In the genomic region with DNA sequence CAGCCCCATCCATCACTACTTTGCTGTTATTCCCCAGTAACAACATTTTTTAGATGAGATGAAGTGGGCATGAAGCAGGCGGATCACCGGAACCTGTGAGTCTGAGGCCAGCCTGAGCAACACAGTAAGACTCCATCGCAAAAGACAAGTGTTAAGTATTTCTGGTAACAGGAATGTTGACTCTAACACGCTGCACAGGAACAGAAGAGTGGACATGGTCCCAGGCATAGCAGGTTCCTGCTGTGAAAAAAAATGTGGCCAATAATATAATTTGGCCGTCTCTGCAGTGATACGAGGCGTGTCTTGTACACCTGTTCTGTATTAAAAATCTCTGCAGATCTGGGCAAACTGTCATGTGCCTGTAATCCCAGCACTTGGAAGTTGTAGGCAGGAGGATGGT, we compare ENCODE assay signal across 25 mouse cellular contexts. TPM values are rescaled to one million over a fixed set of nuclear protein-coding genes. Genes with fewer than 3 reads are reported as not detected.
DNase-seq lines count a peak whose midpoint lies in the region; ATAC-seq and TF ChIP-seq lines count a peak whose summit lies in the region.
"Had no signal": no experiment of that assay in that cellular context is flagged by ENCODE, and none has a peak within 500 bp of the region (broad histone marks: within the 10 kb centered on the region; RNA-seq: fewer than 3 reads in every experiment).

No protein-coding gene starts in this region.

- no peak for TF ChIP-seq EP300 in stomach, postnatal 0 days (optimal IDR thresholded peaks at IDR 0.05)

- H3K36me3 ChIP-seq in stomach, postnatal 0 days (ENCODE audit: control insufficient read depth, insufficient read depth, low read length), result peaks cover 14% of the 10 kb centered on the region
- peaks cover 58% of the 10 kb centered on the region for H3K36me3 ChIP-seq in hindbrain, postnatal 0 days (ENCODE audit: insufficient read depth, low read length)

- no peaks in the 10 kb centered on the region for H3K4me1 ChIP-seq in stomach, postnatal 0 days (replicated peaks; ENCODE audit: control insufficient read depth, insufficient read depth)
- no peaks in the 10 kb centered on the region for H3K4me1 ChIP-seq in hindbrain, postnatal 0 days (ENCODE audit: insufficient read depth, low read length)
- H3K4me1 ChIP-seq: embryonic facial prominence, embryonic 12.5 days; forebrain, embryonic 15.5 days; heart, embryonic 13.5 days had no signal

- no peaks in the 10 kb centered on the region for H3K27me3 ChIP-seq in stomach, postnatal 0 days (ENCODE audit: control insufficient read depth, insufficient read depth, low read length)
- no peaks in the 10 kb centered on the region for H3K27me3 ChIP-seq in hindbrain, postnatal 0 days (ENCODE audit: insufficient read depth, low read length)
- H3K27me3 ChIP-seq: embryonic facial prominence, embryonic 12.5 days; forebrain, embryonic 15.5 days; heart, embryonic 13.5 days; hindbrain, embryonic 15.5 days had no signal

- no peak overlapping the region for H3K4me2 ChIP-seq in stomach, postnatal 0 days (replicated peaks; ENCODE audit: low read depth)
- H3K4me2 ChIP-seq in hindbrain, postnatal 0 days (ENCODE audit: low read depth, low read length), result no peak overlapping the region
- H3K4me2 ChIP-seq: embryonic facial prominence, embryonic 12.5 days; forebrain, embryonic 15.5 days; heart, embryonic 13.5 days; hindbrain, embryonic 15.5 days had no signal

- WGBS in stomach, postnatal 0 days, result 88% methylated on average over 7 of the region's 7 CpGs
- 74% methylated on average over 7 of the region's 7 CpGs for WGBS in hindbrain, postnatal 0 days

- DNase-seq in cerebellum, adult 11 months, result peak; percentile 75
- DNase-seq in cerebellum, adult 18-20 months, result peak; percentile 71 to 76
- peak; percentile 91 for DNase-seq in cerebellum, adult 9-11 months
- DNase-seq in cerebellum, postnatal 36 days, result peak; percentile 66 to 78
- DNase-seq in stomach, postnatal 0 days (ENCODE audit: low spot score), result no peak
- no peak for DNase-seq in hindbrain, postnatal 0 days (ENCODE audit: low spot score)
- DNase-seq in right cerebral cortex, postnatal 10 days (ENCODE audit: low spot score in 2 of 2), result no peak
- DNase-seq: adrenal gland, adult 8-10 months; adrenal gland, postnatal 36 days; gastrocnemius, postnatal 36 days; heart, adult 11 months; heart, postnatal 36 days had no signal

- ATAC-seq in stomach, postnatal 0 days (ENCODE audit: low FRiP score, low TSS enrichment), result no peak
- ATAC-seq in hindbrain, postnatal 0 days, result no peak
- ATAC-seq: forebrain, embryonic 15.5 days; inflammation-experienced regulatory T-cells, adult 6 months; intestine, postnatal 0 days had no signal

- H3K27ac ChIP-seq in stomach, postnatal 0 days (replicated peaks), result no peak overlapping the region
- H3K27ac ChIP-seq in hindbrain, postnatal 0 days, result no peak overlapping the region
- H3K27ac ChIP-seq: embryonic facial prominence, embryonic 12.5 days; forebrain, embryonic 15.5 days; heart, embryonic 13.5 days; hindbrain, embryonic 15.5 days had no signal

- H3K9me3 ChIP-seq in stomach, postnatal 0 days (ENCODE audit: control insufficient read depth, low read length), result no peaks in the 10 kb centered on the region
- H3K9me3 ChIP-seq in hindbrain, postnatal 0 days (ENCODE audit: low read length), result no peaks in the 10 kb centered on the region
- H3K9me3 ChIP-seq: embryonic facial prominence, embryonic 12.5 days; forebrain, embryonic 15.5 days; heart, embryonic 13.5 days; hindbrain, embryonic 15.5 days had no signal

- H3K4me3 ChIP-seq in stomach, postnatal 0 days (ENCODE audit: low read depth, low read length), result no peak overlapping the region
- H3K4me3 ChIP-seq in hindbrain, postnatal 0 days (ENCODE audit: low read length), result no peak overlapping the region
- H3K4me3 ChIP-seq: embryonic facial prominence, embryonic 12.5 days; forebrain, embryonic 15.5 days; heart, embryonic 13.5 days; hindbrain, embryonic 15.5 days had no signal

- no peak for TF ChIP-seq CTCF in stomach, postnatal 0 days (IDR thresholded peaks at IDR 0.05; ENCODE audit: low read depth)
- no peak for TF ChIP-seq CTCF in hindbrain, postnatal 0 days (IDR thresholded peaks at IDR 0.05; ENCODE audit: low read depth)

- H3K9ac ChIP-seq in stomach, postnatal 0 days (ENCODE audit: low read length), result no peak overlapping the region
- no peak overlapping the region for H3K9ac ChIP-seq in hindbrain, postnatal 0 days (replicated peaks; ENCODE audit: low read length)
- H3K9ac ChIP-seq: embryonic facial prominence, embryonic 12.5 days; forebrain, embryonic 15.5 days; heart, embryonic 13.5 days; hindbrain, embryonic 15.5 days had no signal

RNA-seq across cellular contexts. Expression of a gene that starts 28.4 kb away (rescaled TPM):
- 7.9 and 8.6 TPM in 2 replicates for polyA plus RNA-seq in stomach, postnatal 0 days (2015; fragmentation: Nextera tagmentation; extraction: Ambion mirVana)
- total RNA-seq in hindbrain, postnatal 0 days (2014; rRNA removed), result 6.3 and 9.5 TPM in 2 replicates
- 11.9 and 12.7 TPM in 2 replicates for polyA plus RNA-seq in hindbrain, postnatal 0 days (2015; fragmentation: Nextera tagmentation; extraction: Ambion mirVana)

RNA-seq across cellular contexts. Expression of a gene that starts 43.5 kb away (rescaled TPM):
- polyA plus RNA-seq in stomach, postnatal 0 days (2015; fragmentation: Nextera tagmentation; extraction: Ambion mirVana), result 21.1 and 22.4 TPM in 2 replicates
- 177 and 183 TPM in 2 replicates for total RNA-seq in hindbrain, postnatal 0 days (2014; rRNA removed)
- polyA plus RNA-seq in hindbrain, postnatal 0 days (2015; fragmentation: Nextera tagmentation; extraction: Ambion mirVana), result 162 and 167 TPM in 2 replicates

RNA-seq across cellular contexts. Expression of a gene that starts 43.7 kb away (rescaled TPM):
- 0.65 and 0.86 TPM in 2 replicates for polyA plus RNA-seq in stomach, postnatal 0 days (2015; fragmentation: Nextera tagmentation; extraction: Ambion mirVana)
- 120 and 151 TPM in 2 replicates for total RNA-seq in hindbrain, postnatal 0 days (2014; rRNA removed)
- 3.5 and 3.6 TPM in 2 replicates for polyA plus RNA-seq in hindbrain, postnatal 0 days (2015; fragmentation: Nextera tagmentation; extraction: Ambion mirVana)

RNA-seq across cellular contexts. Expression of a gene that starts 51.5 kb away (rescaled TPM):
- polyA plus RNA-seq in stomach, postnatal 0 days (2015; fragmentation: Nextera tagmentation; extraction: Ambion mirVana), result not detected in 2 replicates
- not detected in 2 replicates for total RNA-seq in hindbrain, postnatal 0 days (2014; rRNA removed)
- polyA plus RNA-seq in hindbrain, postnatal 0 days (2015; fragmentation: Nextera tagmentation; extraction: Ambion mirVana), result 0.43 TPM in 1 of 2 replicates, not detected in the other
- total RNA-seq: adrenal gland, adult 8-10 months; adrenal gland, postnatal 36 days; ES-E14; gastrocnemius, adult 8-10 months; gastrocnemius, postnatal 36 days; heart, postnatal 36 days had no signal
- polyA plus RNA-seq: brain, embryonic 14.5 days; cortical plate, adult 2 months; embryonic facial prominence, embryonic 12.5 days; forebrain, embryonic 11.5 days; forebrain, embryonic 15.5 days; heart, embryonic 13.5 days; heart, postnatal 0 days; hindbrain, embryonic 11.5 days; hindbrain, embryonic 15.5 days; inflammation-experienced regulatory T-cells, adult 6 months; intestine, postnatal 0 days had no signal

Comparison
In these comparisons a context has a peak if more than half of its experiments do, and no peak if none do; other contexts are left out.
1. DNase-seq: peak in cerebellum, adult 11 months (single experiment), cerebellum, adult 18-20 months (2 of 2), cerebellum, adult 9-11 months (single experiment) and cerebellum, postnatal 36 days (2 of 2); none in stomach, postnatal 0 days (single experiment), hindbrain, postnatal 0 days (single experiment) and right cerebral cortex, postnatal 10 days (0 of 2).